Mouse (Mus musculus): ENCODE measurements around the gene Mgst3. TPM values are rescaled to one million over a fixed set of nuclear protein-coding genes. Genes with fewer than 3 reads are reported as not detected.
A peak's percentile ranks its signal among the peaks of the same experiment; 100 is the strongest.

Mgst3 gene
- polyA plus RNA-seq, 1 experiment from 2014 or later: 72.0 TPM

DNA sequence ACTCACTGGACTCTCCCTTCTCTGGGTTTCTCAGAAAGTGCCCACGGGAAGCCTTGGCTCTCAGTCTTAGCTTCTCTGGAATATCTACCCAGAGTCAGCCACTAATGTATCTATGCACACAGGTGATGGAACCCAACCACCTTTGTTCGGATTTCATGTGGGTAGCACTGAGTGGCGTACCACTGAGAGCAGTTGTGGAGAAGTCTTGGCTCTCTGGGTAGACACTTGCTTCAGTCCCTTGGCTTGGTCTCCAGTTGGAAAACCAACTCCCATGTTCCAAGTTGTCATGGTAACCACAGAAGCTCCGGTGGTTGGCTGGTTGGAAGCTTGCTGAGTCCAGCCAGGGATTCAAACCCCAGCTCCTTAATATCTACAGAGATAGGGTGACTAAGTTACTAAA, 16.0 kb upstream of the Mgst3 start:
- 83% methylated on average over 4 of the region's 4 CpGs for WGBS
- no peak for ATAC-seq (ENCODE audit: low FRiP score, low read depth)

DNA sequence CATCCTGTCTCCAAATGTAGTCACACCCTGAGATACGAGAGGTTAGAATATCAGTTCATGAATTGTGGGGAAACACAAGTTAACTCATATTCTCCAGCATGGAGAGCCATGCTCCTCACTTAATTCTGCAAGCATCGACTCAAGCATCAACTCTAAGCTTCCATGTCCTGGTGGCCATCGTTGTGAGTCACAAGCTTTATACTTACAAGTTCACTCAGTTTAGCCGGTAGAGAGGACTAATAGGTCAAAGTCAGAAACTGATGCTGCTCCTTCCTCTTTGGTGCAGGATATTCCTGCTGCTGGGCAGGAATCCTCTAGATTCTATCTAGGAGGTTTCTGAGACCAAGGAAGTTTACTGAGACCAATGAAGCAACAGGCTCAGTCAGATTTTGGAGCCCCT, 11.6 kb upstream of the Mgst3 start:
- H3K4me2 ChIP-seq (replicated peaks): no peak overlapping the region
- no peaks in the 10 kb centered on the region for H3K4me1 ChIP-seq
- H3K4me3 ChIP-seq: no peak overlapping the region
- H3K9ac ChIP-seq: no peak overlapping the region
- no peaks in the 10 kb centered on the region for H3K36me3 ChIP-seq
- H3K27ac ChIP-seq: no peak overlapping the region
- WGBS: 85% methylated on average over 4 of the region's 4 CpGs
- H3K27me3 ChIP-seq (replicated peaks): no peaks in the 10 kb centered on the region
- no peaks in the 10 kb centered on the region for H3K9me3 ChIP-seq
- no peak for ATAC-seq (ENCODE audit: low FRiP score, low read depth)

More for the DNA sequence above, 16.0 kb upstream of the Mgst3 start:
- Histone ChIP-seq H3K4me3 (no peak overlapping the region), H3K36me3 (no peaks in the 10 kb centered on the region), H3K27me3 (replicated peaks) (no peaks in the 10 kb centered on the region), H3K9ac (no peak overlapping the region), H3K27ac (no peak overlapping the region), H3K4me2 (replicated peaks) (no peak overlapping the region), H3K9me3 (no peaks in the 10 kb centered on the region), H3K4me1 (no peaks in the 10 kb centered on the region)

DNA sequence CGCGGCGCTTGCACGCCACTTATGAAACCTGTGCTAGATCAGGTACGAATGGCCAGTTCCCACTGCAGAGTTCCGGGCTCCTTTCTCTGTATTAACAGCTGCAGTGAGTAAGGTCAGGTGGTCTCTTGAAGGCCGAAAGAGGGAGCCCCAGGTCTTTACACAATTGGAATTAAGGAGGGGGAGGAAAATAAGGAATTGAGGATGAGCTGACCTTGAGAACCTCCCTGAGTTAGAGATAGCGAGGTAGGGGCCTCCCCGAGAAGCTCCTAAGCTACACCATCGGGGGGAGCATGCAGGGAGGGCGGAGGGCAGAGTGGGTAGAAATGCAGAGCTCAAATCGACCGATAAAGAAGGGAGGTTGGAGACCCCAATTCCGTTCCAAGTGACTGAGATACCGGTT, 360 bp downstream of the Mgst3 start:
- Histone ChIP-seq H3K27ac (no peak overlapping the region), H3K4me2 (replicated peaks) (peak overlapping the region; percentile 85), H3K9ac (peak overlapping the region; percentile 51; the same call in 1 of the 2 replicates), H3K36me3 (no peaks in the 10 kb centered on the region), H3K9me3 (no peaks in the 10 kb centered on the region), H3K4me3 (peak overlapping the region; percentile 63), H3K27me3 (replicated peaks) (peaks cover 14% of the 10 kb centered on the region; the same call in 1 of the 2 replicates), H3K4me1 (peaks cover 12% of the 10 kb centered on the region)
- WGBS: 2% methylated on average over 15 of the region's 15 CpGs
- peak; percentile 55 for ATAC-seq (ENCODE audit: low FRiP score, low read depth)

DNA sequence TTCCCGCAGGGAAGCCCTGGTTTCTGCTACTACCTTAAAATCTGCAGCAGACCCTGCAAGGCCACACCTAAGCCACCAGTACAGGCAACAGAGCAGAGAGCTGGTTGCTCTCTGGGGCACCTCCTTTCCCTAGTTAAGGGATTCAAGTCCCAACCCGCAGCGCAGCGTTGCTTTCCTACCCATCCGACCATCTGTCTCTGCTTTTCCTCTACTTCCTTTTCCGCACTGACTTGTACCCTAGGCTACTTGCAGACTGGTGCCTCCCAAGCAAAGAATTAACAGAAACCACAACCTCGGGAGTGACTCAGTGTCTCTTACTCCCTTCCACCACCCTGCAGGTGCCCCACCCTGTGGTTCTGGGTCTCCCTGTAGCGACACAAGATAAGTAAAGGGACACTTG, 954 bp downstream of the Mgst3 start:
- Histone ChIP-seq H3K36me3 (no peaks in the 10 kb centered on the region), H3K27me3 (replicated peaks) (peaks cover 14% of the 10 kb centered on the region; the same call in 1 of the 2 replicates), H3K9ac (peak overlapping the region; percentile 51; the same call in 1 of the 2 replicates), H3K4me3 (peak overlapping the region; percentile 63), H3K27ac (no peak overlapping the region), H3K4me2 (replicated peaks) (peak overlapping the region; percentile 85), H3K9me3 (no peaks in the 10 kb centered on the region), H3K4me1 (peaks cover 12% of the 10 kb centered on the region)
- no peak for ATAC-seq (ENCODE audit: low FRiP score, low read depth)
- 14% methylated on average over 8 of the region's 8 CpGs for WGBS

DNA sequence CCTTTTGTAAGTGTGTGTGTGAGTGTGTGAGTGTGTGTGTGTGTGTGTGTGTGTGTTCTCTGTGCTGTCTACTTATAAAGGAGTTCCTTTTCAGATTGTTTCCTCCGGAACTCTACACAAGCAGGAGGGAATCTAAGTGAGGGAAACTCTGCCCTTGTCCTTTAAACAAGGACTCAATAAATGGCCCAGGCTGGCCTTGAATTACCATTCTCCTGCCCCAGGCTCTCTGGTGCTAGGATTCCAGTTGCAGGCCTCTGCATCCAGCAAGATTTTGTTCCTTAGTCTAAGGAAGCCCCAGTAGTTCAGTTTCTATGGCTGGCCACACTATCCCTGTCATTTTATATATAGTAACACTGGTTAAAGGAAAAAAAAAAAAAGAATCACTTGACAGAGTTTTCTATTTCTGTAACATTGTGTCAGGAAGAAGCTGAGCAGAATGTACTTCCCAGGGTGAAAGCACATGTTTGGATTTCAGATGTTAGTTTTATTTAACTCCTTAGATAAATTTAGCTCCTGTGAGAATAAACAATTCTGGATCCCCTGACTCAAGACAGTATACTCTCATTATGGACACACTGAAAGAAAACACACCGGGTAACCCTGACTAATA, 1.5 kb downstream of the Mgst3 start:
- peak overlapping the region; percentile 63; the same call in 1 of the 2 replicates for H3K4me3 ChIP-seq
- peaks cover 12% of the 10 kb centered on the region for H3K4me1 ChIP-seq
- no peak overlapping the region for H3K27ac ChIP-seq
- H3K9ac ChIP-seq: peak overlapping the region; percentile 51; the same call in 1 of the 2 replicates
- 63% methylated on average over 2 of the region's 2 CpGs for WGBS
- peaks cover 14% of the 10 kb centered on the region; the same call in 1 of the 2 replicates for H3K27me3 ChIP-seq (replicated peaks)
- no peaks in the 10 kb centered on the region for H3K9me3 ChIP-seq
- peak overlapping the region; percentile 85 for H3K4me2 ChIP-seq (replicated peaks)
- no peaks in the 10 kb centered on the region for H3K36me3 ChIP-seq
- ATAC-seq (ENCODE audit: low FRiP score, low read depth): no peak

DNA sequence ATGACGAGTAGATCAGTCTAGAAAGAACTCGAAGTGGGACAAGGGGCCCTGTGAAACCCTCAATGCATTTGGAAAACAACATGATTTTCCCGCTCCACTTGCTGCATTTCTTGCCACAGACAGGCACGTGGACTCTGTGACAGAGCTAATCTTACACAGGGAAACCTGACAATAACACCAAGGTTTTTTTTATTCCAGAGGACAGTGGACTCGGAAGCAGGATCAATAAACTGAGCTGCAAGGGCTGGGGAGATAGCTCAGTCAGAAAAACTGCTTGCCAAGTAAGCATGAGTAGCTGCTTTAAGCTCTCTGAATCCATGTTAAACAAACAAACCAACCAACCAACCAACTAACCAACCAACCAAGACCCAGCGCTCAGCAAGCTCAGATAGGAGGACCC, 2.4 kb downstream of the Mgst3 start:
- no peak for ATAC-seq (ENCODE audit: low FRiP score, low read depth)
- Histone ChIP-seq H3K27me3 (replicated peaks) (peaks cover 14% of the 10 kb centered on the region; the same call in 1 of the 2 replicates), H3K4me3 (no peak overlapping the region), H3K4me2 (replicated peaks) (no peak overlapping the region), H3K9ac (no peak overlapping the region), H3K9me3 (no peaks in the 10 kb centered on the region), H3K27ac (no peak overlapping the region), H3K4me1 (peaks cover 12% of the 10 kb centered on the region), H3K36me3 (no peaks in the 10 kb centered on the region)
- WGBS: 76% methylated on average over 6 of the region's 6 CpGs

- WGBS: 78% methylated on average over 4 of the region's 4 CpGs
Measured at GRCm38 (mm10) chr1:167390381-167390780, 3.3 kb downstream of the Mgst3 start.

DNA sequence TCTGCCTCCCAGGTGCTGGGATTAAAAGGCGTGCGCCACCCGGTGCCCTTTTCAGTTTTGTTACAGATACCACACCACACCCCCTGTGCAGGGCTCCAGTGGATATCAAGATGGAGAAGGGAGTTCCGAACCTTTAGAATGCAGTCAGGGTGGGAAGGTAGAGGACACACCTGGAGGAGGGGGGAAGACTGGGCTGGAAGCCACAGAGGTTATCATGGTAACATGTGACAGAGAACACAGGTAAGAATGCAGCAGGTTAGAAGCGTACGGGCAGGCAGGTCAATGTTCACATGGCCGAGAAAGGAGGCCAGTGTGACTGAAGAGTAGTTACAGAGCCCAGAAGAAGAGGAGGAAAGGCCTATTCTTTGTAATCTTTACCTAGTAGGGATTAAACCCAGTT, 4.1 kb downstream of the Mgst3 start:
- H3K27me3 ChIP-seq (replicated peaks): peaks cover 14% of the 10 kb centered on the region; the same call in 1 of the 2 replicates
- H3K4me3 ChIP-seq: no peak overlapping the region
- no peaks in the 10 kb centered on the region for H3K36me3 ChIP-seq
- no peak overlapping the region for H3K4me2 ChIP-seq (replicated peaks)
- no peak overlapping the region for H3K27ac ChIP-seq
- no peaks in the 10 kb centered on the region for H3K9me3 ChIP-seq
- ATAC-seq (ENCODE audit: low FRiP score, low read depth): no peak
- WGBS: 92% methylated on average over 7 of the region's 7 CpGs
- H3K4me1 ChIP-seq: peaks cover 12% of the 10 kb centered on the region
- H3K9ac ChIP-seq: no peak overlapping the region

More at GRCm38 (mm10) chr1:167390381-167390780, 3.3 kb downstream of the Mgst3 start:
- Histone ChIP-seq H3K9me3 (no peaks in the 10 kb centered on the region), H3K27ac (no peak overlapping the region), H3K4me1 (peaks cover 12% of the 10 kb centered on the region), H3K4me3 (no peak overlapping the region), H3K4me2 (replicated peaks) (no peak overlapping the region), H3K36me3 (no peaks in the 10 kb centered on the region), H3K27me3 (replicated peaks) (peaks cover 14% of the 10 kb centered on the region; the same call in 1 of the 2 replicates), H3K9ac (no peak overlapping the region)
- no peak for ATAC-seq (ENCODE audit: low FRiP score, low read depth)

DNA sequence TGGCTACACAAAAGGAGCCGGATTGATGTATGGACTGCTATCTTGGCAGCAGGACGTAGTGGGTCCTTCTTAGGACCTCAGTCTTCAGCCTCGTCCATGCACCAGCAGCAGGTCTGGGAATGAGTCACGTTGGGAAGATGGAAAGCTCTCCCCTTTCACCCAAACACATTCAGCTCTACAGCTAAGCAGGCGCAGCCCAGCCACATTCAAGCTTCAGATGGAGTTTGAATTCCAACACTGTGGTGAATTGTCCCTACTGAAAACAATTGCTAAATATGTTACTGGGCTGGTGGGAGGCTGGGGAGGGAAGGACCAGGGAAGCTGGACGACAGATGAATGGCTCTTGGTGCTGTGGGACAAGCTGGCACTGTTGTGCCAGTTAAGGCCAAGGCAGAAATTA, 5.1 kb downstream of the Mgst3 start:
- Histone ChIP-seq H3K4me1 (peaks cover 10% of the 10 kb centered on the region), H3K4me3 (no peak overlapping the region), H3K9me3 (no peaks in the 10 kb centered on the region), H3K9ac (no peak overlapping the region), H3K36me3 (no peaks in the 10 kb centered on the region), H3K27me3 (replicated peaks) (peaks cover 14% of the 10 kb centered on the region; the same call in 1 of the 2 replicates), H3K27ac (no peak overlapping the region), H3K4me2 (replicated peaks) (no peak overlapping the region)
- 82% methylated on average over 6 of the region's 6 CpGs for WGBS
- no peak for ATAC-seq (ENCODE audit: low FRiP score, low read depth)

DNA sequence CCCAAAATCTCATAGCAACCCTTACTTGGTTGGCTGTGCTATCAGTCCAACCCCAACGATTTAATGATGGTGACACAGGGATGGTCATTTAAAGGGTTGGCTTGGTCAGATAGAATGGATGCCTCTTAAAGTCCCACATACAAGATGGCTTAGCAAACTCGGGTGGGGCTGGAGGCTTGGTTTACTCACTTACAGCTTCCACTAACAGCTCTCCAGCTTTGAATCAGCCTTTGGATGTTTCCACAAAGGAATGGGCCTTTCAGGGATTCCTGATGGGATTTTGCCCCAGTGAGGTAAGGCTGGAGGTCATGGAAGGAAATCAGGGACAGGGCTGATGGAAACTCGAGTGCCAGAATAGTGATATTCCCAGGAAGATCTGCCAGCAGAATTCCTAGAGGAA, 5.8 kb downstream of the Mgst3 start:
- Histone ChIP-seq H3K27ac (no peak overlapping the region), H3K4me2 (replicated peaks) (no peak overlapping the region), H3K9ac (no peak overlapping the region), H3K36me3 (no peaks in the 10 kb centered on the region), H3K4me1 (peaks cover 7% of the 10 kb centered on the region), H3K4me3 (no peak overlapping the region), H3K27me3 (replicated peaks) (peaks cover 12% of the 10 kb centered on the region; the same call in 1 of the 2 replicates), H3K9me3 (no peaks in the 10 kb centered on the region)
- WGBS: 83% methylated on average over 3 of the region's 3 CpGs
- ATAC-seq (ENCODE audit: low FRiP score, low read depth): no peak

DNA sequence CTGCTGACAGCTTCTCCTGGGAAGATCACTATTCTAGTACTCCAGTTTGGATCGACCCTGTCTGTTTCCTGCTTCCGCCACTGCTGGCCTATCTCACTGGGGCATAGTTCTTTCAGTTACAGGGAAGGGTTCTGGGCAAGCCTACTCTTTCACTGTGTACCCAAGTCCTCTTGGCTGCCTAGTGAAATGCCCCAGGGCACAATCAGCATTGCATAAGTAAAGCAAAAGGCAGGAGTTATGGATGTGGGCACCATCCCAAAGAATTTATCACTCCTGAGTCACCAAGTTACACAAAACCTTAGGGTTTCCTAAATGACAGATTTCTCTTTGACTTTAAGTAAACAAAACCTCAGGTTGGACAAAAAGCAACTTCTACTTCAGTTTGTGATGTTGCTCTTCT, 6.3 kb downstream of the Mgst3 start:
- 85% methylated on average over 2 of the region's 2 CpGs for WGBS
- H3K4me2 ChIP-seq (replicated peaks): no peak overlapping the region
- H3K9me3 ChIP-seq: no peaks in the 10 kb centered on the region
- no peak overlapping the region for H3K9ac ChIP-seq
- peaks cover 8% of the 10 kb centered on the region; the same call in 1 of the 2 replicates for H3K27me3 ChIP-seq (replicated peaks)
- no peaks in the 10 kb centered on the region for H3K36me3 ChIP-seq
- 0 out of 2 replicates have a peak, but pooled peaks cover 6% of the 10 kb centered on the region for H3K4me1 ChIP-seq
- H3K4me3 ChIP-seq: no peak overlapping the region
- no peak overlapping the region for H3K27ac ChIP-seq
- no peak for ATAC-seq (ENCODE audit: low FRiP score, low read depth)

DNA sequence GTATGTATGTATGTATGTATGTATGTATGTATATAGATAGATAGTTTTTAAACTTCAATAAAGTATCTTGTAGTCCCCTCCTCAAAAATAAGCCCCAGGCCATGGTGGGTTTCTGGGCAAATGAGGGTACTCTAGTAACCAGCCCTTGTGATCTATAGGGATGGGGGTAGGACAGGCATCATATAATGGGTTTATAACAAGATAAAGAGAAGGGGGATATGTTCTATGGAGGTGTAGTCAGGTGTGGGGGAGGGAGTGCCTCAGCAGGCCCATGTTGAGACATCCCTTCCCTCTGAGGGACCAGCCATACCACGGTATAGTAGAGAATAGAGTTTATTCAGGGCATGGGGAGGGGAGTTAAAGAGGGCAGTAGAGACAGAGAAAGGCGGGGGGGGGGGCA, 7.2 kb downstream of the Mgst3 start:
- Histone ChIP-seq H3K4me1 (0 out of 2 replicates have a peak, but pooled peaks cover 6% of the 10 kb centered on the region), H3K4me3 (no peak overlapping the region), H3K9me3 (no peaks in the 10 kb centered on the region), H3K4me2 (replicated peaks) (no peak overlapping the region), H3K9ac (no peak overlapping the region), H3K36me3 (no peaks in the 10 kb centered on the region), H3K27me3 (replicated peaks) (0 out of 2 replicates have a peak, but pooled peaks cover 4% of the 10 kb centered on the region), H3K27ac (no peak overlapping the region)
- WGBS: 55% methylated on average over 2 of the region's 2 CpGs
- ATAC-seq (ENCODE audit: low FRiP score, low read depth): no peak

DNA sequence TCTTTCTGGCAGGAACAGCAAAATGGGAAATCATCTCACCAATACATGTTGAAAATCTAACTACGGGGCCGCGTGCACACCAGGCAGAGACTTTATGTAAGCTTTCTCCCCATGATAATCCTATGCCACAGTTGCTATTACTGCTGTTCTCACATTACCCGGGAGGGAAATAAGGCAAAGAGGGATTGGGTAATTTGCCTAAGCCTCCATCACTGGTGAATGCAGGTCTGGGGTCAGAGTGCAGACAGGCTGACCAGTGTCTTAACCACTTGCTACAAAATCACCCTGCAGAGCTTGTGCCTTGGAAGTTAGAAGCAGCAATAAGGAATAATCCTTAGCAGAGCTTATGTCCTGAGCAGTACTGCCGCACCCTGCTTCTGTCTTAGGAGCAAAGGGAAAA, 8.0 kb downstream of the Mgst3 start:
- Histone ChIP-seq H3K9ac (no peak overlapping the region), H3K27ac (no peak overlapping the region), H3K36me3 (no peaks in the 10 kb centered on the region), H3K4me3 (no peak overlapping the region), H3K9me3 (no peaks in the 10 kb centered on the region), H3K27me3 (replicated peaks) (0 out of 2 replicates have a peak, but pooled peaks cover 4% of the 10 kb centered on the region), H3K4me2 (replicated peaks) (no peak overlapping the region), H3K4me1 (0 out of 2 replicates have a peak, but pooled peaks cover 6% of the 10 kb centered on the region)
- WGBS: 83% methylated on average over 5 of the region's 5 CpGs
- no peak for ATAC-seq (ENCODE audit: low FRiP score, low read depth)
